Mouse (Mus musculus) macrophage (primary cell): ENCODE measurements around the gene Epn1. TPM values are rescaled to one million over a fixed set of nuclear protein-coding genes. Genes with fewer than 3 reads are reported as not detected.

Source experiments
- H3K27ac ChIP-seq: fragments of 350-480 bp; formaldehyde crosslinking; 2 replicates; pipeline ENCODE4 v1.9.0; 2021
- H3K36me3 ChIP-seq: fragments of 350-480 bp; formaldehyde crosslinking; 2 replicates; pipeline ENCODE4 v1.9.0; 2021; ENCODE audit errors: inconsistent target
- H3K4me3 ChIP-seq: fragments of 350-480 bp; formaldehyde crosslinking; 2 replicates; pipeline ENCODE4 v1.9.0; 2021; ENCODE audit errors: inconsistent target
- H3K79me2 ChIP-seq: fragments of 350-480 bp; formaldehyde crosslinking; 2 replicates; pipeline ENCODE4 v1.9.0; 2021; ENCODE audit errors: inconsistent target
- WGBS: methylation state at CpG from one replicate; pipeline ENCODE4 v1.1.7; 2026; ENCODE audit warnings: inconsistent platforms; ENCODE audit not compliant: missing documents; 5-methylcytosine and 5-hydroxymethylcytosine counted together
- polyA plus RNA-seq: library from polyadenylated mRNA; stranded (reverse); fragments of 250-400 nt; gene quantifications from 3 replicates; pipeline ENCODE4 v1.2.4, GENCODE M21; 2018; ENCODE audit warnings: inconsistent platforms

Gene Epn1
- polyA plus RNA-seq, 1 experiment from 2014 or later: 84.6 TPM

- H3K36me3 ChIP-seq: peaks cover 79% of the 10 kb centered on the region
- H3K4me3 ChIP-seq: no peak overlapping the region
- WGBS: 91% methylated on average over 6 of the region's 6 CpGs
- H3K79me2 ChIP-seq: peaks cover 78% of the 10 kb centered on the region
- no peak overlapping the region for H3K27ac ChIP-seq
Measured at GRCm38 (mm10) chr7:5092381-5092780, 12.3 kb downstream of the Epn1 start.

- H3K36me3 ChIP-seq: peaks cover 85% of the 10 kb centered on the region
Measured at GRCm38 (mm10) chr7:5092831-5093510, 12.9 kb downstream of the Epn1 start.

GRCm38 (mm10) chr7:5098769-5099168, 18.7 kb downstream of the Epn1 start:
- H3K27ac ChIP-seq: no peak overlapping the region
- H3K36me3 ChIP-seq: peaks cover 50% of the 10 kb centered on the region
- H3K79me2 ChIP-seq: peaks cover 15% of the 10 kb centered on the region; the same call in 1 of the 2 replicates
- 92% methylated on average over 5 of the region's 5 CpGs for WGBS
- H3K4me3 ChIP-seq: no peak overlapping the region

More at GRCm38 (mm10) chr7:5092831-5093510, 12.9 kb downstream of the Epn1 start:
- WGBS: 91% methylated on average over 21 of the region's 21 CpGs
- H3K79me2 ChIP-seq: peaks cover 72% of the 10 kb centered on the region
- no peak overlapping the region for H3K4me3 ChIP-seq
- no peak overlapping the region for H3K27ac ChIP-seq

- Histone ChIP-seq H3K27ac (peak overlapping the region; percentile 9; the same call in 1 of the 2 replicates), H3K36me3 (peaks cover 39% of the 10 kb centered on the region), H3K4me3 (no peak overlapping the region), H3K79me2 (peaks cover 4% of the 10 kb centered on the region; the same call in 1 of the 2 replicates)
- WGBS: 85% methylated on average over 3 of the region's 3 CpGs
Measured at GRCm38 (mm10) chr7:5099796-5100195, 19.8 kb downstream of the Epn1 start.

GRCm38 (mm10) chr7:5101066-5101663, 21.1 kb downstream of the Epn1 start:
- Histone ChIP-seq H3K4me3 (no peak overlapping the region), H3K27ac (peak overlapping the region; percentile 85), H3K79me2 (no peaks in the 10 kb centered on the region), H3K36me3 (peaks cover 26% of the 10 kb centered on the region)
- 4% methylated on average over 10 of the region's 10 CpGs for WGBS

- Histone ChIP-seq H3K79me2 (no peaks in the 10 kb centered on the region), H3K36me3 (peaks cover 15% of the 10 kb centered on the region), H3K27ac (peak overlapping the region; percentile 85), H3K4me3 (no peak overlapping the region)
- 86% methylated on average over 2 of the region's 2 CpGs for WGBS
Measured at GRCm38 (mm10) chr7:5102564-5102963, 22.5 kb downstream of the Epn1 start.

GRCm38 (mm10) chr7:5108272-5108671, 28.2 kb downstream of the Epn1 start:
- Histone ChIP-seq H3K79me2 (no peaks in the 10 kb centered on the region), H3K36me3 (no peaks in the 10 kb centered on the region), H3K27ac (no peak overlapping the region), H3K4me3 (no peak overlapping the region)
- 74% methylated on average over 4 of the region's 4 CpGs for WGBS

- Histone ChIP-seq H3K27ac (no peak overlapping the region), H3K4me3 (no peak overlapping the region), H3K79me2 (no peaks in the 10 kb centered on the region), H3K36me3 (no peaks in the 10 kb centered on the region)
- 80% methylated on average over 8 of the region's 8 CpGs for WGBS
Measured at GRCm38 (mm10) chr7:5109301-5109700, 29.3 kb downstream of the Epn1 start.

- H3K79me2 ChIP-seq: no peaks in the 10 kb centered on the region
- no peak overlapping the region for H3K27ac ChIP-seq
- H3K4me3 ChIP-seq: no peak overlapping the region
- H3K36me3 ChIP-seq: no peaks in the 10 kb centered on the region
- WGBS: 28% methylated on average over 3 of the region's 3 CpGs
Measured at GRCm38 (mm10) chr7:5112701-5113100, 32.7 kb downstream of the Epn1 start.

- 72% methylated on average over 3 of the region's 3 CpGs for WGBS
- no peak within 1 kb of the TSS for H3K4me3 ChIP-seq
- no peaks in the 10 kb centered on the region for H3K79me2 ChIP-seq
- H3K27ac ChIP-seq: no peak within 1 kb of the TSS
- H3K36me3 ChIP-seq: no peaks in the 10 kb centered on the region
Measured at GRCm38 (mm10) chr7:5116850-5117249, 36.8 kb downstream of the Epn1 start, which contains the start of gene Rfpl4. Gene Rfpl4, minus strand, starts transcription at chr7:5116950.

GRCm38 (mm10) chr7:5125078-5125477, 45.0 kb downstream of the Epn1 start:
- WGBS: 81% methylated on average over 8 of the region's 8 CpGs
- Histone ChIP-seq H3K4me3 (no peak overlapping the region), H3K27ac (no peak overlapping the region), H3K79me2 (no peaks in the 10 kb centered on the region), H3K36me3 (no peaks in the 10 kb centered on the region)

- 23% methylated on average over 42 of the region's 42 CpGs for WGBS
- Histone ChIP-seq H3K79me2 (no peaks in the 10 kb centered on the region), H3K27ac (no peak within 1 kb of the TSS), H3K36me3 (no peaks in the 10 kb centered on the region), H3K4me3 (peak within 1 kb of the TSS; percentile 27)
Measured at GRCm38 (mm10) chr7:5125549-5126406, 45.7 kb downstream of the Epn1 start, which contains the start of gene Rasl2-9. Gene Rasl2-9, minus strand, starts transcription at chr7:5125950.
